ENCODE assay signal across 22 mouse cellular contexts in the genomic region with DNA sequence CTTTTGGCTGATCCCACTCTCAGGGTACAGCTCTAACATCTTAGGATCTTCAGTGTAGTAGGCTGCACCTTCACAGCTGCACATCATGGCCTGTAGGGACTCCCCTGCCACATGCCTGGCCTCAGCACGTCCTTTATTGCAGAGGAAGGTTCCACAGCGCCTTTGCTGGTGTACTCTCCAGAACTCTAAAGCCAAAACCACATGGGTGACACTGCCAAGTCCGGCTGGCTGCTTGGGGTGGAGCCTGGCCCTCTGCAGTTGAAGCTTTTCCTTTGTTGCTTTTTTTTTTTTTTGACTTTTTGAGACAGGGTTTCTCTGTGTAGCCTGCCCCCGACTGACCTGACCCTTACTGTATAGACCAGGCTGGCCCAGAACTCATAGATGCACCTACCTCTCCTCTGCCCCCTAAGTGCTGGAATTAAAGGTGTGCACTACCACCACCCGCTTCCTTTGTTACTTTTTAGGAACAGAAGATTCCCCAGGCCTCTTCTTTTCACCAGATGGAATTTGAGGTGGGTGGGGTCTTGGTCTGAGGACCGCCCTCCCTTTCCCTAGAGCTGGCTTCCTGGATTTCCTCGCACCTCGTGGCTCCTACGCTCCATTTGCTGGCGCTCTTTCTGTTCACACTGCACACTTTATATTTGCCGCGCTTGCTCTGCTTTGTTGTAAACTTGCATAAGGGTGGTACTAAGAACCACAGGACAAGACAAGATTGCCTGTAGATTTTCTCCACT. TPM values are rescaled to one million over a fixed set of nuclear protein-coding genes. Genes with fewer than 3 reads are reported as not detected.
DNase-seq lines count a peak whose midpoint lies in the region; ATAC-seq and TF ChIP-seq lines count a peak whose summit lies in the region.
"Had no signal": no experiment of that assay in that cellular context is flagged by ENCODE, and none has a peak within 500 bp of the region (broad histone marks: within the 10 kb centered on the region; RNA-seq: fewer than 3 reads in every experiment).

No protein-coding gene starts in this region.

- DNase-seq in gastrocnemius, postnatal 25 days = peak; percentile 27
- DNase-seq in gastrocnemius, adult 18-20 months (ENCODE audit: low spot score) = no peak
- DNase-seq in ES-E14 (ENCODE audit: low read depth, low spot score) = peak; percentile 68
- DNase-seq in urinary bladder, postnatal 25 days (ENCODE audit: low spot score) = no peak
- DNase-seq in left cerebral cortex, postnatal 25 days (ENCODE audit: low spot score in 2 of 2) = no peak
- DNase-seq: cerebellum, adult 18-20 months; cerebellum, postnatal 36 days; heart, postnatal 36 days; kidney, adult 18-20 months; kidney, postnatal 25 days; layer of hippocampus, adult 9-11 months; thymus, postnatal 14 days had no signal

- H3K4me1 ChIP-seq in ES-E14 (ENCODE audit: control insufficient read depth in 2 of 2, insufficient read depth in 2 of 2, low read length in 2 of 2, poor library complexity in 1 of 2) = peaks cover 0 to 21% of the 10 kb centered on the region in 2 experiments; a peak in 2 of 4 replicates
- H3K4me1 ChIP-seq in bone marrow macrophage, adult 2 months (ENCODE audit: control insufficient read depth, insufficient read depth, low read length) = peaks cover 68% of the 10 kb centered on the region
- 0 out of 2 replicates have a peak, but pooled peaks cover 4% of the 10 kb centered on the region for H3K4me1 ChIP-seq in hindbrain, embryonic 13.5 days (replicated peaks)
- H3K4me1 ChIP-seq: forebrain, embryonic 15.5 days; limb, embryonic 15.5 days; midbrain, embryonic 10.5 days; neural tube, embryonic 13.5 days had no signal

- no peaks in the 10 kb centered on the region for H3K9me3 ChIP-seq in ES-E14 (ENCODE audit: control insufficient read depth, insufficient read depth, low read depth, low read length)
- H3K9me3 ChIP-seq in hindbrain, embryonic 13.5 days = no peaks in the 10 kb centered on the region
- H3K9me3 ChIP-seq: forebrain, embryonic 15.5 days; limb, embryonic 15.5 days; midbrain, embryonic 10.5 days; neural tube, embryonic 13.5 days had no signal

- H3K36me3 ChIP-seq in ES-E14 (ENCODE audit: control insufficient read depth, insufficient read depth, low read length, poor library complexity, severe bottlenecking) = peaks cover 13% of the 10 kb centered on the region
- peaks cover 27% of the 10 kb centered on the region for H3K36me3 ChIP-seq in hindbrain, embryonic 13.5 days

- TF ChIP-seq POLR2A in bone marrow macrophage, adult 2 months (IDR thresholded peaks at IDR 0.05; ENCODE audit: borderline replicate concordance, low read depth, low read length) = no peak

- in situ Hi-C loops in ES-E14 (cut with MboI; ENCODE audit: low sequenced_read_pairs in 2 of 2, unreplicated experiment in 2 of 2) = no loop called here

- H3K4me2 ChIP-seq in hindbrain, embryonic 13.5 days = no peak overlapping the region
- H3K4me2 ChIP-seq: forebrain, embryonic 15.5 days; heart, embryonic 11.5 days; limb, embryonic 15.5 days; neural tube, embryonic 13.5 days had no signal

- WGBS in hindbrain, embryonic 13.5 days = 86% methylated on average over 12 of the region's 12 CpGs

- ATAC-seq in hindbrain, embryonic 13.5 days (ENCODE audit: low FRiP score) = no peak
- ATAC-seq: forebrain, embryonic 15.5 days; hindbrain, postnatal 0 days had no signal

- H3K27me3 ChIP-seq in hindbrain, embryonic 13.5 days = no peaks in the 10 kb centered on the region
- H3K27me3 ChIP-seq: CH12.LX; forebrain, embryonic 15.5 days; limb, embryonic 15.5 days; neural tube, embryonic 13.5 days had no signal

- H3K4me3 ChIP-seq in ES-E14 (ENCODE audit: insufficient read depth in 1 of 2, low read depth in 1 of 2, low read length in 2 of 2, poor library complexity in 1 of 2, severe bottlenecking in 1 of 2) = peak overlapping the region in 1 of 2 experiments; percentile 10; a peak in 2 of 4 replicates
- no peak overlapping the region for H3K4me3 ChIP-seq in bone marrow macrophage, adult 2 months (ENCODE audit: insufficient read depth, low read length)
- H3K4me3 ChIP-seq in hindbrain, embryonic 13.5 days = no peak overlapping the region
- H3K4me3 ChIP-seq: erythroblast, embryonic 14.5 days; forebrain, embryonic 15.5 days; limb, embryonic 15.5 days; midbrain, embryonic 10.5 days; neural tube, embryonic 13.5 days had no signal

- TF ChIP-seq CTCF in bone marrow macrophage, adult 2 months (IDR thresholded peaks at IDR 0.05; ENCODE audit: low read depth, low read length) = no peak

- H3K9ac ChIP-seq in ES-E14 (ENCODE audit: insufficient read depth, low read depth, low read length, poor library complexity, severe bottlenecking) = peak overlapping the region; percentile 51; the same call in 1 of the 2 replicates
- H3K9ac ChIP-seq in hindbrain, embryonic 13.5 days = no peak overlapping the region
- H3K9ac ChIP-seq: forebrain, embryonic 15.5 days; limb, embryonic 15.5 days; neural tube, embryonic 13.5 days had no signal

- peak overlapping the region; percentile 58; the same call in 1 of the 2 replicates for H3K27ac ChIP-seq in ES-E14 (ENCODE audit: insufficient read depth, low read depth, low read length, poor library complexity, severe bottlenecking)
- H3K27ac ChIP-seq in bone marrow macrophage, adult 2 months (ENCODE audit: insufficient read depth, low read depth, low read length) = peak overlapping the region; percentile 31
- H3K27ac ChIP-seq in hindbrain, embryonic 13.5 days = no peak overlapping the region
- H3K27ac ChIP-seq: forebrain, embryonic 15.5 days; hindbrain, postnatal 0 days; limb, embryonic 15.5 days; midbrain, embryonic 10.5 days; neural tube, embryonic 13.5 days had no signal

- intact Hi-C loops in left cerebral cortex, postnatal 25 days (cut with DNase I) = no loop called here

TF ChIP-seq in ES-E14, 5 proteins besides CTCF, POLR2A, EP300 and RAD21:
- TF ChIP-seq ZNF384 (IDR thresholded peaks at IDR 0.05; ENCODE audit: low read depth, low read length) (peak; percentile 95), CHD2 (IDR thresholded peaks at IDR 0.05; ENCODE audit: low read depth, low read length) (no peak), MAFK (IDR thresholded peaks at IDR 0.05; ENCODE audit: insufficient read depth, low read depth, low read length) (no peak), ZC3H11A (IDR thresholded peaks at IDR 0.05; ENCODE audit: borderline replicate concordance, low read depth, low read length) (no peak)

RNA-seq across cellular contexts. Expression of gene Dhrs7b, which starts 11.2 kb away (rescaled TPM):
- 10 to 100 TPM; 19.1 to 22.0 TPM for total RNA-seq in gastrocnemius, postnatal 25 days (2021)
- 10 to 100 TPM; 21.0 to 21.5 TPM for total RNA-seq in gastrocnemius, adult 18-20 months (2021)
- total RNA-seq in ES-E14 (2012; rRNA removed) = 102 and 142 TPM in 2 replicates
- polyA plus RNA-seq in bone marrow macrophage, adult 2 months (2012; ENCODE audit: insufficient read depth, insufficient read length, missing spikeins) = 20.4 and 20.6 TPM in 2 replicates
- 30.7 and 33.3 TPM in 2 replicates for polyA plus RNA-seq in hindbrain, embryonic 13.5 days (2015; fragmentation: Nextera tagmentation; extraction: Ambion mirVana)
- 10 to 100 TPM; 29.8 to 30.1 TPM for total RNA-seq in left cerebral cortex, postnatal 25 days (2021)

RNA-seq across cellular contexts. Expression of gene Shmt1, which starts 30.1 kb away (rescaled TPM):
- 10 to 100 TPM in 1 of 2 experiments, 1 to 10 TPM in 1; 9.1 to 12.2 TPM for total RNA-seq in gastrocnemius, postnatal 25 days (2021)
- total RNA-seq in gastrocnemius, adult 18-20 months (2021) = 10 to 100 TPM; 10.6 to 13.9 TPM
- total RNA-seq in ES-E14 (2012; rRNA removed) = 103 and 115 TPM in 2 replicates
- 1.4 and 4.9 TPM in 2 replicates for polyA plus RNA-seq in bone marrow macrophage, adult 2 months (2012; ENCODE audit: insufficient read depth, insufficient read length, missing spikeins)
- 7.9 and 12.2 TPM in 2 replicates for polyA plus RNA-seq in hindbrain, embryonic 13.5 days (2015; fragmentation: Nextera tagmentation; extraction: Ambion mirVana)
- total RNA-seq in left cerebral cortex, postnatal 25 days (2021) = 1 to 10 TPM; 1.9 to 2.7 TPM
- polyA plus RNA-seq: erythroblast, embryonic 14.5 days had no signal

RNA-seq across cellular contexts. Expression of gene Tmem11, which starts 37.4 kb away (rescaled TPM):
- 10 to 100 TPM; 34.0 TPM for total RNA-seq in gastrocnemius, postnatal 25 days (2021)
- 10 to 100 TPM; 41.0 to 42.9 TPM for total RNA-seq in gastrocnemius, adult 18-20 months (2021)
- 42.6 and 50.0 TPM in 2 replicates for total RNA-seq in ES-E14 (2012; rRNA removed)
- 19.4 and 20.8 TPM in 2 replicates for polyA plus RNA-seq in bone marrow macrophage, adult 2 months (2012; ENCODE audit: insufficient read depth, insufficient read length, missing spikeins)
- 54.9 and 55.3 TPM in 2 replicates for polyA plus RNA-seq in hindbrain, embryonic 13.5 days (2015; fragmentation: Nextera tagmentation; extraction: Ambion mirVana)
- 10 to 100 TPM; 28.5 to 28.7 TPM for total RNA-seq in left cerebral cortex, postnatal 25 days (2021)

Comparison
In these comparisons a context has a peak if more than half of its experiments do, and no peak if none do; other contexts are left out.
1. DNase-seq: peak in gastrocnemius, postnatal 25 days (single experiment) and ES-E14 (single experiment); none in gastrocnemius, adult 18-20 months (single experiment), urinary bladder, postnatal 25 days (single experiment) and left cerebral cortex, postnatal 25 days (0 of 2).